Mouse (Mus musculus) liver, embryonic 16.5 days (tissue): ENCODE measurements around the gene Rnf212b. TPM values are rescaled to one million over a fixed set of nuclear protein-coding genes. Genes with fewer than 3 reads are reported as not detected.

Experiments
- ATAC-seq: fragments of 200-750 bp; cut with Nextera tagmentation; 2 replicates; pipeline ENCODE4 v1.8.0; 2017; ENCODE audit warnings: low read depth, mild to moderate bottlenecking, moderate number of reproducible peaks, moderate library complexity
- H3K27ac ChIP-seq: fragments of 300-500 bp; sonication (generic); 2 replicates; pipeline ENCODE4 v1.5.1; 2014; ENCODE audit warnings: mild to moderate bottlenecking, low read length
- H3K27me3 ChIP-seq: fragments of 300-500 bp; sonication (generic); 2 replicates; pipeline ENCODE4 v1.6.1; 2014; ENCODE audit warnings: low read depth, low read length, mixed read lengths; ENCODE audit not compliant: control insufficient read depth, insufficient read depth
- H3K36me3 ChIP-seq: fragments of 300-500 bp; sonication (generic); 2 replicates; pipeline ENCODE4 v1.6.1; 2014; ENCODE audit warnings: mild to moderate bottlenecking; ENCODE audit not compliant: control insufficient read depth, insufficient read depth
- H3K4me1 ChIP-seq: fragments of 300-500 bp; sonication (generic); 2 replicates; pipeline ENCODE4 v1.6.1; 2014; ENCODE audit warnings: low read depth, low read length, mixed read lengths; ENCODE audit not compliant: control insufficient read depth
- H3K4me2 ChIP-seq: fragments of 300-500 bp; sonication (generic); 2 replicates; pipeline ENCODE4 v1.6.1; 2014; ENCODE audit warnings: low read depth, low read length, mixed read lengths
- H3K4me3 ChIP-seq: fragments of 300-500 bp; sonication (generic); 2 replicates; pipeline ENCODE4 v1.5.1; 2014; ENCODE audit warnings: low read depth, mild to moderate bottlenecking, low read length
- H3K9ac ChIP-seq: fragments of 300-500 bp; sonication (generic); 2 replicates; pipeline ENCODE4 v1.6.1; 2014; ENCODE audit warnings: low read depth, low read length
- H3K9me3 ChIP-seq: fragments of 300-500 bp; sonication (generic); replicated peaks from 2 replicates; pipeline ENCODE4 v1.6.1; 2016; ENCODE audit warnings: low read length; ENCODE audit not compliant: control insufficient read depth
- WGBS: fragments of 180-500 bp; shearing (Covaris S2); extraction: QIAGEN DNeasy Blood & Tissue Kit; methylation state at CpG from one replicate; pipeline ENCODE4 v1.1.7; 2014; ENCODE audit not compliant: insufficient replicate concordance; 5-methylcytosine and 5-hydroxymethylcytosine counted together
- polyA plus RNA-seq: library from polyadenylated mRNA; unstranded; fragments of >200 nt; fragmentation: Nextera tagmentation; extraction: Ambion mirVana; gene quantifications from 2 replicates; pipeline ENCODE4 v1.2.1, GENCODE M21; 2015

Gene Rnf212b
- polyA plus RNA-seq, 1 experiment from 2014 or later, result not detected

DNA sequence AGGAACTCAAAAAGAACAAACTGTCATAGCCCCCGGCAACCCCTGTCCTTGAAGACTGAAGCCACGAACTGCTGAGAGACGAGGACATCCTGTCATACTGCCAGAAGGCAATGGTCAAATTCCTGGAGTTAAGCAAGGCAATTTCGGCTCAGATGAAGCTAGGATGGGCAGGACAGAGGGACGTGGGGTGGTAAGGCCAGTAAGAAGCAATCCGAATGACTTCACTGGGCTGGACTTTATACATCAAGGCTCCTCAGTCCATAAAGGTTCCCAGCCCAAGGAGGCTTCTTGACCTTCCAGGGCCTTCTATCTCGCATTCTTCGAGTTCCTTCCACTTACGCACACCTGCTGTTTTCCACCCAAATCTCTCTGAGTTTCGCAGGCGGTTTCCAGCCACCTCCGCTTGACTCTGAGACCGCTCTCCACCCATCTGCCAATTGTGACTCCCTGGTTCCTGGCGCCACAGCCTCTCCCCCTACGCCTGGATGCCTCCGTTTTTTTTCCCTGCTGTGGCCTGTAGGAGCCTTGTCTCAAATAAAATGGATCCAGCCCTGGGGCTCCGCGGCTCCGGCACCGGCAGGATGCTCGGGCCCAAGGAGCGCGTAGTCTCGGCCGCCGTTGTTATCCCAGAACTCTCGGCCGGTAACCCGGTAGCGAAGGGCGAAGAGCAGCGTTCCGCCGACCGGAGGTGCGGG lies 62.0 kb downstream of the Rnf212b start:
- Histone ChIP-seq H3K27me3 (peaks cover 3% of the 10 kb centered on the region), H3K4me3 (peak overlapping the region; percentile 80), H3K9ac (peak overlapping the region; percentile 76), H3K4me1 (peaks cover 18% of the 10 kb centered on the region), H3K36me3 (no peaks in the 10 kb centered on the region), H3K27ac (peak overlapping the region; percentile 7; the same call in 1 of the 2 replicates), H3K4me2 (peak overlapping the region; percentile 99), H3K9me3 (no peaks in the 10 kb centered on the region)
- WGBS, result 4% methylated on average over 36 of the region's 36 CpGs
- ATAC-seq, result peak; percentile 1

DNA sequence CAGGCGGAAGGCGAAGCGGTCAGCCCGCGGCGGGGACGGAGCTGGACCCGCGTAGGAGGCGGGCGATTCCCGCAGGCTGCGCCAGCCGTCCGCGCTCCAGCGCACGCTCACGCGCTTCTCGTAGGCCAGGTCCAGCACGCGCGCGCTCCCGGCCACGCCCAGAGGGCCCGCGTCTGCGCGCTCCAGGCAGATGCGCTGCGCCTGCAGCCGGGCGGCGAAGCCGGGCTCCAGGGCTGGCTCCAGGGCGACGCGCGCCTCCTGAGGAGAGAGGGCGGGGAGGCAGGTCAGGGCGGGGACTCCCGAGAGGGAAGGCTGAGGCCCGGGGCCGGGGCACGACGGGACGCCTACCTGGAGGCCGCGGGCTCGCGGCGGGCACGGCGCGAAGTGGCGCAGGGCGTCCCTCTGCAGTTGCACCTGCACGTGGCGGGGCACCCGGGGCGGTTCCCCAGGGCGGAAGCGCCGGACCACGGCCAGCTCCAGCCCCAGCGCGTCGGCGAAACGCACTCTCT lies 62.7 kb downstream of the Rnf212b start:
- ATAC-seq, result peak; percentile 95
- WGBS, result under 1% methylated on average over 67 of the region's 72 CpGs
- no peaks in the 10 kb centered on the region for H3K36me3 ChIP-seq
- peak overlapping the region; percentile 80 for H3K4me3 ChIP-seq
- peaks cover 18% of the 10 kb centered on the region for H3K4me1 ChIP-seq
- peak overlapping the region; percentile 62 for H3K27ac ChIP-seq
- peak overlapping the region; percentile 76 for H3K9ac ChIP-seq
- H3K9me3 ChIP-seq, result no peaks in the 10 kb centered on the region
- H3K27me3 ChIP-seq, result peaks cover 3% of the 10 kb centered on the region
- peak overlapping the region; percentile 99 for H3K4me2 ChIP-seq

DNA sequence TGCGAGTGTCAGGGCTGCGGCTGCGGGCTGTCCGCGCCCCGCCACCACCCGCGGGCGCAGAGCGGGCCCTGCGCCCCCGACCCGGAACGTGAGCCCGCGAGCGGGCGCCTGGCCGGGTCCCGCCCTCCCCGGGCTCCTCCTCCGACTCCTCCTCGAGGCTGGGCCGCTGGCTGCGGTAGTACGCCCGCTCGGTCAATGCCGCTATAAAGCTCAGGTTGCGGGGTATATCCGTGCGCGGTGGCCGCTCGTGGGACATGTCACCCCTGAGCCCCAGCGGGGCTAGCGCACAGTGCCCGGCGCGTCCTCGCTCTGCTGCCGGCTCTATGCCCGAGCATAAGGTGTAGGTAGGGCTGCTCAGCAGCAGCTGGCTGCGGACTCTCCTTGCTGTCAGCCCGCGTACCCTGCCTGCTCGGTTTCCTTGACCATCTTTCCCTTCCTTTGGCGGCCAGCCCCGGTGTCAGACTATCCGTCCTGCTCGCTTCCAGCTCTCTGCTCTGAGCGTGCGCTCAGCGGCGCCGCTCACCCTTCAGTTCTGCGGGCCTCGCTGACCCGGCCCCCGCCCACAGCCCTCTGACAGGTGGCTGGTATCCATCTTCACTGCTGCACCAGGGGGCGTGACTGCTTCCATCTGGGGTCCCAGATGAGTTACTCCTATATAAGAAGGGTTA lies 63.2 kb downstream of the Rnf212b start, which contains the start of gene Ppp1r3e:
TSS of gene Ppp1r3e (minus strand) at position 503 of the 668 bp plus-strand sequence.
- peak within 1 kb of the TSS; percentile 80 for H3K4me3 ChIP-seq
- peak within 1 kb of the TSS; percentile 99 for H3K4me2 ChIP-seq
- H3K9me3 ChIP-seq, result no peaks in the 10 kb centered on the region
- peaks cover 3% of the 10 kb centered on the region for H3K27me3 ChIP-seq
- ATAC-seq, result peak; percentile 79
- H3K9ac ChIP-seq, result peak within 1 kb of the TSS; percentile 76
- peak within 1 kb of the TSS; percentile 62 for H3K27ac ChIP-seq
- H3K36me3 ChIP-seq, result no peaks in the 10 kb centered on the region
- WGBS, result under 1% methylated on average over 58 of the region's 61 CpGs
- H3K4me1 ChIP-seq, result peaks cover 18% of the 10 kb centered on the region

DNA sequence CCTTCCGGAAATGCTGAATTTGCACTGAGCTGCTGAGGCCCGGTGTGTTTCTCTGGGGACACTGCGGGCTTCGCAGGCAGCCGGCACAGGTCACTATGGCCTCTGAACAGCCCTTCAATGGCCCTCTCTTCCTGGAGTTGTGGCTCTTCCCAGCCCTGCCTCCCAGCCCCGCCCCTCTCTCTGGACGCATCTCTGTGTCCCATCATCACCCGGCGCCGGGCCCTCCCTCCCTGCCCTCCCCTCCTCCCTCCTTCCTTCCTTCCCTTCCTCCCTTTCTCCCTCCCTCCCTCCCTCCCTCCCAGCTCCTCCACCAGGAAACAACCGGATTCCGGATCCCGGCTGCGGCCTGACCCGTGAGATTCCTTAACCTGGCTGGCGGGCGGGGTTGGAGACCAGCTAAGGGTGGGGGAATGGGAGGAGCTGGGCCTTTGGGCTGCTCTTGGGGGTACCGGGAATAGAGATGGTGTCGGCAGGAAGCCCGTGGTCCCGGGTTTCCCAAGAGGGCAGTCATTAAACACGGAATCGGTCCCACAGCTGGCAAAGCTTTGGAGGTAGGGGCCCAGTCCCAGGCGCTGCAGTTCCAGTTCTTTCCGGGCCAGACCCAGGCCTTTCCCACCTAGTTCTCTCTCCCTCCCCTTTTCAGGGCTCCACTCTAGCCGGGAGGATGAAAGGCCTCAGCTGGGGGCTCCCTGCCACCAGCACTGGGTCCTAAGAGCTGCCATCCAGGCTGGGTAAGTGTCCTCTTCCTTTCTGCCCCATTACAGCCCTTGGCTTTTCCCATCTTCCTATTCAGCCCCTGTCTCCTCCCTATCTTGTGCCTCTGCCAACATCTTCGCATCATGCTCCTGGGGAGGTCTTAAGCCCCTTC lies 69.4 kb downstream of the Rnf212b start, which contains the start of the genes Bcl2l2 and Gm20521:
TSS of gene Bcl2l2 (plus strand) at position 224 of the 868 bp plus-strand sequence.
TSS of gene Gm20521 (plus strand) at position 288 of the 868 bp plus-strand sequence.
- H3K4me3 ChIP-seq, result peak within 1 kb of the TSS; percentile 66
- WGBS, result 2% methylated on average over 27 of the region's 27 CpGs
- no peaks in the 10 kb centered on the region for H3K36me3 ChIP-seq
- no peaks in the 10 kb centered on the region for H3K27me3 ChIP-seq
- peak within 1 kb of the TSS; percentile 64 for H3K27ac ChIP-seq
- H3K4me2 ChIP-seq, result peak within 1 kb of the TSS; percentile 60
- peaks cover 11% of the 10 kb centered on the region for H3K4me1 ChIP-seq
- peak; percentile 94 for ATAC-seq
- peak within 1 kb of the TSS; percentile 33 for H3K9ac ChIP-seq
- H3K9me3 ChIP-seq, result no peaks in the 10 kb centered on the region

DNA sequence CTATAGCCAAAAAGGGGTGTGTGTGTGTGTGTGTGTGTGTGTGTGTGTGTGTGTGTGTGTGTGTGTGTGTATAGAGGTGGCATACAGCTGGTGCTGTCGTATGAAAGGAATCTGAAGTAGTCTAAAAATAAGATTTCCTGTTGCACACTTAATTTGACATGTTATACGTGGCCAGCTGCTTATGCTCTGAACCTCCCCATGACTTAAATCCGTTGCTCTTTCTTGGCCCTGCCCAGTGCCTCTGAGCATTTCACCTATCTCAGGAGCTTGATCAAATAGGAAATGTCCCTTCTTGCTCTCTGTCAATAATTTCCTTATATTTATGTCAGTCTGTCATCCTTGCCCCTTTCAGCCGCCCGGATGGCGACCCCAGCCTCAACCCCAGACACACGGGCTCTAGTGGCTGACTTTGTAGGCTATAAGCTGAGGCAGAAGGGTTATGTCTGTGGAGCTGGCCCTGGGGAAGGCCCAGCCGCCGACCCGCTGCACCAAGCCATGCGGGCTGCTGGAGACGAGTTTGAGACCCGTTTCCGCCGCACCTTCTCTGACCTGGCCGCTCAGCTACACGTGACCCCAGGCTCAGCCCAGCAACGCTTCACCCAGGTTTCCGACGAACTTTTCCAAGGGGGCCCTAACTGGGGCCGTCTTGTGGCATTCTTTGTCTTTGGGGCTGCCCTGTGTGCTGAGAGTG lies 70.2 kb downstream of the Rnf212b start:
- no peaks in the 10 kb centered on the region for H3K27me3 ChIP-seq
- no peaks in the 10 kb centered on the region for H3K36me3 ChIP-seq
- no peak overlapping the region; the same call in 1 of the 2 replicates for H3K27ac ChIP-seq
- no peak for ATAC-seq
- peak overlapping the region; percentile 60; the same call in 1 of the 2 replicates for H3K4me2 ChIP-seq
- no peaks in the 10 kb centered on the region for H3K9me3 ChIP-seq
- peak overlapping the region; percentile 66 for H3K4me3 ChIP-seq
- H3K4me1 ChIP-seq, result peaks cover 11% of the 10 kb centered on the region
- 53% methylated on average over 21 of the region's 21 CpGs for WGBS
- H3K9ac ChIP-seq, result peak overlapping the region; percentile 33; the same call in 1 of the 2 replicates

DNA sequence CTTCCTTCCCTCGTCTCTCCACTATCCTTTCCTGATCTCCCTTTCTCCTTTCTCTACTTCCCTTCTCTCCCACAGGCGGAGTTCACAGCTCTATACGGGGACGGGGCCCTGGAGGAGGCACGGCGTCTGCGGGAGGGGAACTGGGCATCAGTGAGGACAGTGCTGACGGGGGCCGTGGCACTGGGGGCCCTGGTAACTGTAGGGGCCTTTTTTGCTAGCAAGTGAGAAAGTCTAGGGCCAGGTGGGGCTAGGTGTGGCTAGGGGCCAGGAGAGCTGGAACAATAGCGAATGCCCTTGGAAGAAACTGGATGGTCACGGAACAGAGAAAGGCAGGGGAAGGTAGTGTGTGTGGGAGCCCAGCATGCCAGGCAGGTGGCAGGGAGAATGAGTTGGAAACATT lies 71.4 kb downstream of the Rnf212b start:
- Histone ChIP-seq H3K27me3 (no peaks in the 10 kb centered on the region), H3K4me3 (no peak overlapping the region), H3K36me3 (no peaks in the 10 kb centered on the region), H3K4me1 (peaks cover 11% of the 10 kb centered on the region), H3K27ac (no peak overlapping the region), H3K4me2 (no peak overlapping the region), H3K9ac (no peak overlapping the region), H3K9me3 (no peaks in the 10 kb centered on the region)
- ATAC-seq, result no peak
- 80% methylated on average over 11 of the region's 11 CpGs for WGBS

DNA sequence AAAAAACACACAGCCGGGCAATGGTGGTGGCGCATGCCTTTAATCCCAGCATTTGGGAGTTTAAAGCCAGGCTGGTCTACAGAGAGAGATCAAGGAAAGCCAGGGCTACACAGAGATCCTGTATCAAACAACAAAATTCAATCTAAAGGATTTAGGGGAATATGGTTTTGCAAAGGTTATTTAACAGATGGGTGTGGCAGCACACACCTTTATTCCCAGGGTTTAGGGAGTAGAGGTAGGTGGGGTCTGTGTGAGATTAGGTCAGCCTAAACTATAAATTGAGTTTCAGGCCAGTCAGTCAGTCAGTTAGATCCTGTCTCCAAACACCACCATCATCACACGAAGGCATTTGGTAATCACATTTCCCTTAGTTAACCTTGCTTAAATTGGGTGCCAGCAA lies 78.3 kb downstream of the Rnf212b start, which contains the start of gene Pabpn1:
TSS of gene Pabpn1 (plus strand) at position 301 of the 400 bp plus-strand sequence.
- no peaks in the 10 kb centered on the region for H3K9me3 ChIP-seq
- no peaks in the 10 kb centered on the region for H3K27me3 ChIP-seq
- peak within 1 kb of the TSS; percentile 91 for H3K27ac ChIP-seq
- H3K4me2 ChIP-seq, result peak within 1 kb of the TSS; percentile 82
- no peak for ATAC-seq
- H3K4me3 ChIP-seq, result peak within 1 kb of the TSS; percentile 77
- H3K36me3 ChIP-seq, result peaks cover 16% of the 10 kb centered on the region
- 85% methylated on average over 3 of the region's 3 CpGs for WGBS
- peak within 1 kb of the TSS; percentile 70 for H3K9ac ChIP-seq
- peaks cover 18% of the 10 kb centered on the region for H3K4me1 ChIP-seq

DNA sequence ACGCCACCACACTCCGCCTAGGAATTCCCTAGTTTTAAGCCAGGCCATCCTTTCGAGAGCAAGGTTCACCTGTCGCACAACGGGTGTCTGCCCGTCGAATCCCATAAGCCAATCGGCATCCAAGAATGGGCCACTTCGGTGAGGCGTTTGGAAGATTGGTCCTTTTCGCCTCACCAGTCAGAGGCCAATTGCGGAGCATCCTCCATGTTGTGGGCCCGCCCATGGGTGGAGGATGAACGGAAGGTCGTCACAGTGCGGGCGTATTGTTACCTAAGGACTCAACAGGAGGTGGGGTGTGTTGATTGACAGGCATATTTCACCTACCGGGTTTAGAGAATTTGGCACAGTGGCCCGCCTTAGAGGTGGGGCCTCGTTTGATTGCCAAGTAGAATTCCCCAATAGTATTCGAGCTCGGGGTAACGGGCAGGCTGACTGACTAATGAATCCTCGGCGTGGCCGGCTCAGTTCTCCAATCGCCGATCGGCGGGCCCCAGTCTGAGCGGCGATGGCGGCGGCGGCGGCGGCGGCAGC lies 79.8 kb downstream of the Rnf212b start:
- Histone ChIP-seq H3K9me3 (no peaks in the 10 kb centered on the region), H3K27me3 (no peaks in the 10 kb centered on the region), H3K4me2 (peak overlapping the region; percentile 88), H3K27ac (peak overlapping the region; percentile 91), H3K4me3 (peak overlapping the region; percentile 77), H3K4me1 (peaks cover 21% of the 10 kb centered on the region), H3K36me3 (peaks cover 26% of the 10 kb centered on the region), H3K9ac (peak overlapping the region; percentile 85)
- under 1% methylated on average over 38 of the region's 38 CpGs for WGBS
- peak; percentile 98 for ATAC-seq
